Mouse (Mus musculus): ENCODE data around the gene C2.

C2 gene

GRCm38 (mm10) chr17:34898160-34898586, at the start of gene C2, which contains the start of gene Ehmt2:
TSS of gene C2 (minus strand) at chr17:34898265.
TSS of gene Ehmt2 (plus strand) at chr17:34898469.
- in situ Hi-C loops (cut with MboI; ENCODE audit: unreplicated experiment in 2 of 2), result no loop called here

- in situ Hi-C loops (cut with MboI; ENCODE audit: unreplicated experiment in 2 of 2), result loop anchor here (5.0 to 25.0 kb wide), 4 partner anchors 35 to 310 kb away; partner anchors contain the start of genes Slc44a4 (in 2 of the 2), Atf6b (in 1 of the 2), Fkbpl (in 1 of the 2) and Lsm2 (in 1 of the 2)
These were observed 49.5 kb upstream of the C2 start for GRCm38 (mm10) chr17:34947606-34948005.

GRCm38 (mm10) chr17:34946486-34947140, 48.5 kb upstream of the C2 start:
- in situ Hi-C loops (cut with MboI; ENCODE audit: unreplicated experiment in 2 of 2), result loop anchor here (5.0 to 25.0 kb wide), 4 partner anchors 34 to 309 kb away; partner anchors contain the start of genes Slc44a4 (in 2 of the 2), Atf6b (in 1 of the 2), Fkbpl (in 1 of the 2) and Lsm2 (in 1 of the 2)

GRCm38 (mm10) chr17:34944362-34944761, 46.3 kb upstream of the C2 start:
- in situ Hi-C loops (cut with MboI; ENCODE audit: unreplicated experiment in 2 of 2), result loop anchor here in 1 of 2 experiments (25.0 kb wide), 1 partner anchor 307 kb away; the partner anchor contains the start of genes Atf6b, Fkbpl, Ppt2 and Prrt1

DNA sequence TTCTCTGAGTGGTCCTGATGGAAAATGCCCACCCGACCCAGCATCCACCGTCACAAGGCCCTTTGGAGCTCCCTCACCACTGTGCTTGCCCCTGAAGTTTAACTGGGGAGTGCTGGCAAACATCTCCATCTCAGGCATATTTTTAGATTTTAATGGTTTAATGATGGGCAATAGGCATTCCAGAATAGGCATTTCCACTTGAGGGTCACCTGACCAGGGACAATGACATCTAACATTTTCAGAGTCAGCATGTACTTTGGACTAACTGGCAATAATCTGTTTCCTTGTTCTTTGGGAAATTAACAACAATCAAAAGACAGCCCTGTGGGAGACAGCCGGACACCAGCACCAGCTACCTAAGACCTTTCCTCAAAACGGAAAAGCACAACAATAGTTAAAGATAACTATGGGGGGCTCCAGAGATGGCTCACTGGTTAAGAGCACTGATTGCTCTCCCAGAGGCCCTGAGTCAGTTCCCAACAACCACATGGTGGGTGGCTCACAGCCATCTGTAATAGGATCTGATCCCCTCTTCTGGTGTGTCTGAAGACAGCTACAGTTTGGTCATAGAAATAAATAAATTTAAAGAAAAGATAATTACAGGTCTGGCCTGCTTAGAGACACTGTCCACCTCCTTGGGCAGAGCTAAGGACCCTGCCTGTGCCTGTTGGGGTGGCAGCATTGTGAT, 45.2 kb upstream of the C2 start:
- in situ Hi-C loops (cut with MboI; ENCODE audit: unreplicated experiment in 2 of 2), result loop anchor here in 1 of 2 experiments (25.0 kb wide), 1 partner anchor 306 kb away; the partner anchor contains the start of genes Atf6b, Fkbpl, Ppt2 and Prrt1

DNA sequence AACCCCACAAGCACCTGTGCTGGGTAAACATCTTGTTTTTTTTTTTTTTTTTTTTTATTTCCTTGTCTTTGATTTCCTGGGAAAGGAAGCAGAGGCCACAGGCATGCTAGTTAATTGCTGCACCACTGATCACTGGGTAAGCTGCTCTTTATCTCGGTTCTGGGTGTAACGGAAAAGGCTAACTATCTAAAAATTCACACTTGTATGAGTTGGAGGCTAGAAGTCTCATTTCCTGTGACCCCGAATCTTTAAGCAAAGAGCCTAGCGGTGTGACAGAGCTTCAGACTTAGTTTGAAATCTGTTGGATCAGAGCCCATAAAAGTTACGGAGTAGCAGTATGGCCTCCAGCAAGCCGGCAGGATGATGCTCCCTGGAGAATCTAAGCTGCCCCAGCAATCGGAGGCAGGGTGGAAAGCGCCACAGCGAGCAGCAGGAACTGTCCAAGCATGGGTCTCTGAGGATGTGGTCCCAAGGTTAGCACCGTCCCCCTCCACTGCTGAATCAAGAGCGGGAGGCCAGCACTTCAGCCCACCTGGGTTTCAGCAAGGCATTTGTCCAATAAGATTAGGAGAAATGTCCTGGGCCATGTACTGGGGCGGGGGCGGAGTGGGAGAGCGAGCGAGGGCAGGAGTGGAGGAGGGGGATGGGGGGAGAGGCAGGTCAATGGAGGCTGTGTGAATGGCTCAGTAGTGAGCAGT, 43.4 kb upstream of the C2 start:
- in situ Hi-C loops (cut with MboI; ENCODE audit: unreplicated experiment in 2 of 2), result loop anchor here in 1 of 2 experiments (25.0 kb wide), 1 partner anchor 304 kb away; the partner anchor contains the start of genes Atf6b, Fkbpl, Ppt2 and Prrt1

DNA sequence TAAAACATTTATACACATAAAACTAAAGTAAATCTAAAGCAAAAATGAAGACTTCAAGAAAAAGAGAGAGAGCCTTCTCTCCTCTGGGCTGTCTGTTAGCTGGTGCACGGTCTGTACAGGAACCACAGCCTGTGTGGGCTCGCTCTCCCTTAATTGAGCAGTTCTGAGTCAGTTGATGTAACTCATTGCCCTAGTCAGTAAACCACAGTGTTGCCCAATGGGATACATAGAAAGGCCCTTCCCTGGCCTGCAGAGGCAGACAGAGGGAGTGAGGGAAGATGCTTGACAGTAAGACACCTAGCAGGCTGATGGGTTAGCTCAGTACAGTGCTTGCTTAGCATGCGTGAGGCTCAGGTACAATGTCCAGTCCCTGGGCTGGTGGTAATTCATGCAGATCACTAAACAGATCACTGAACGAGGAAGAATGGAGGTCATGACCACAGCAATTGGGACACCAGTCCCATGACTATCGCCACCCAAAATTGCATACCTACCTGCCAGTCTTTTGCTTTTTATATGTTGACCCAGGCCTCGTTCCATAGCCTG, 40.0 kb upstream of the C2 start:
- in situ Hi-C loops (cut with MboI; ENCODE audit: unreplicated experiment in 2 of 2), result loop anchor here in 1 of 2 experiments (25.0 kb wide), 1 partner anchor 301 kb away; the partner anchor contains the start of genes Atf6b, Fkbpl, Ppt2 and Prrt1

GRCm38 (mm10) chr17:34934830-34935229, 36.8 kb upstream of the C2 start:
- in situ Hi-C loops (cut with MboI; ENCODE audit: unreplicated experiment in 2 of 2), result loop anchor here in 1 of 2 experiments (25.0 kb wide), 1 partner anchor 298 kb away; the partner anchor contains the start of genes Atf6b, Fkbpl, Ppt2 and Prrt1

DNA sequence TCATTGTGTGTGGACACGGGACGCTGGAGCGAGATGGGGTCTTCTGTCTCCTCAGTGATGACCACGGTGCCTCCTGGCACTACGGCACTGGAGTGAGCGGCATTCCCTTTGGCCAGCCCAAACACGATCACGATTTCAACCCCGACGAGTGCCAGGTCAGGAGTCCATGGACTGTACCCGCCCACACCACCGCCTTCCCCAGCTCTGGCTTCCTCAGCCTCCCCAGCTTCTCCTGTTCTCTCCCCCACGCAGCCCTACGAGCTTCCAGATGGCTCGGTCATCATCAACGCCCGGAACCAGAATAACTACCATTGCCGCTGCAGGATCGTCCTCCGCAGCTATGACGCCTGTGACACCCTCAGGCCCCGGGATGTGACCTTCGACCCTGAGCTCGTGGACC, 36.0 kb upstream of the C2 start:
- in situ Hi-C loops (cut with MboI; ENCODE audit: unreplicated experiment in 2 of 2), result loop anchor here in 1 of 2 experiments (25.0 kb wide), 1 partner anchor 297 kb away; the partner anchor contains the start of genes Atf6b, Fkbpl, Ppt2 and Prrt1

GRCm38 (mm10) chr17:34932287-34932686, 34.2 kb upstream of the C2 start:
- in situ Hi-C loops (cut with MboI; ENCODE audit: unreplicated experiment in 2 of 2), result loop anchor here in 1 of 2 experiments (25.0 kb wide), 1 partner anchor 295 kb away; the partner anchor contains the start of genes Atf6b, Fkbpl, Ppt2 and Prrt1

GRCm38 (mm10) chr17:34931735-34932098, 33.7 kb upstream of the C2 start:
- in situ Hi-C loops (cut with MboI; ENCODE audit: unreplicated experiment in 2 of 2), result loop anchor here in 1 of 2 experiments (25.0 kb wide), 1 partner anchor 294 kb away; the partner anchor contains the start of genes Atf6b, Fkbpl, Ppt2 and Prrt1

GRCm38 (mm10) chr17:34931061-34931734, 33.1 kb upstream of the C2 start, which contains the start of gene Neu1:
TSS of gene Neu1 (plus strand) at chr17:34931253.
- in situ Hi-C loops (cut with MboI; ENCODE audit: unreplicated experiment in 2 of 2), result loop anchor here in 1 of 2 experiments (25.0 kb wide), 1 partner anchor 294 kb away; the partner anchor contains the start of genes Atf6b, Fkbpl, Ppt2 and Prrt1

GRCm38 (mm10) chr17:34928841-34929240, 30.8 kb upstream of the C2 start:
- in situ Hi-C loops (cut with MboI; ENCODE audit: unreplicated experiment in 2 of 2), result loop anchor here in 1 of 2 experiments (25.0 kb wide), 1 partner anchor 292 kb away; the partner anchor contains the start of genes Atf6b, Fkbpl, Ppt2 and Prrt1

GRCm38 (mm10) chr17:34927306-34928019, 29.4 kb upstream of the C2 start:
- in situ Hi-C loops (cut with MboI; ENCODE audit: unreplicated experiment in 2 of 2), result loop anchor here in 1 of 2 experiments (25.0 kb wide), 1 partner anchor 290 kb away; the partner anchor contains the start of genes Atf6b, Fkbpl, Ppt2 and Prrt1

DNA sequence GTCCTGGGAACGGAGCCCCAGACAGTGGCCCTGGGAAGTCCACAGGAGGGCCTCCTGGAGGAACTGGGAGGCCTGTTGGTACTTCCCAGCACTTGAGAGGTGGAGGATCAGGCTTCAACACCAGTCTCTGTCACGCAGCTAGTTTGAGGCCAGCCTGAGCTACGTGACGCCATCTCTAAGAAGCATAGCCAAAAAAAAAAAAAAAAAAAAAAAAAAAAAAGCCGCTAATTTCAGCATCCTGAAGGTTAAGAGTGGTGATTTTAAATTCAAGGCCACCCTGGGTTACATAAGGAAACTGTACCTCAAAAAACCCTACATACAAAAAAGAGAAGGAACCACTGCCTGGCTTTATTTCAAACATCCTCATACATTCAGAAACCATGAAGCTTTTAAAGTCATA, 26.2 kb upstream of the C2 start:
- in situ Hi-C loops (cut with MboI; ENCODE audit: unreplicated experiment in 2 of 2), result no loop called here

GRCm38 (mm10) chr17:34922939-34923338, 24.9 kb upstream of the C2 start:
- in situ Hi-C loops (cut with MboI; ENCODE audit: unreplicated experiment in 2 of 2), result no loop called here

GRCm38 (mm10) chr17:34917188-34917587, 19.1 kb upstream of the C2 start:
- in situ Hi-C loops (cut with MboI; ENCODE audit: unreplicated experiment in 2 of 2), result loop anchor here (10.0 kb wide), 2 partner anchors 68 to 272 kb away; partner anchors contain the start of genes Atf6b (in 1 of the 2), Fkbpl (in 1 of the 2) and Lsm2 (in 1 of the 2)

DNA sequence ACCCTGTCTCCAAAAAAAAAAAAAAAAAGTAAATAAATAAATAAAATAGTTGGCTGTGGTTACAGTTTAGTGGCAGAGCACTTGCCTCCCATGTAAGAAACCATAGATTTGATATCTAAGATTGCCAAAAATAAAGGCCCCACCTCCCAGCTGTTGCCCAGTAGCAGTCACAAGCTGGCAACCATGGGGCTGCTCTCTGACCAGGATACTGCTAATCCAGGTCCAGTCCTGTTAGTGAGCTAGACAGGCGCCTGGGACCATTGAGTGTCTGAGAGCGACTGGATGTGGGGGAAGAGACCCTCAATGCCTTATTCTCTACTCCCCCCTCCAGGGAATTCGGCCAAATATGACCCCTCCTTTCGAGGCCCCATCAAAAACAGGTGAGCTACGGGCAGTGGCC, 18.3 kb upstream of the C2 start:
- in situ Hi-C loops (cut with MboI; ENCODE audit: unreplicated experiment in 2 of 2), result loop anchor here (10.0 kb wide), 2 partner anchors 68 to 272 kb away; partner anchors contain the start of genes Atf6b (in 1 of the 2), Fkbpl (in 1 of the 2) and Lsm2 (in 1 of the 2)
